Mouse (Mus musculus) spleen, adult 2 months (tissue): ENCODE measurements around the gene Tcte2. TPM values are rescaled to one million over a fixed set of nuclear protein-coding genes. Genes with fewer than 3 reads are reported as not detected.

ENCODE experiments used
- DNase-seq, 2 experiments: peaks; one replicate each; pipeline versions ENCODE4 v3.0.0 to v3.0.0-alpha.2; 2012 to 2021; ENCODE audit warnings: low spot score in 2 of 2, low read depth in 1 of 2
- H3K27ac ChIP-seq: fragments of 200-500 bp; 2 replicates; pipeline ENCODE4 v1.5.1; 2012; ENCODE audit warnings: low read length, inconsistent platforms; ENCODE audit not compliant: insufficient read depth
- H3K27me3 ChIP-seq: fragments of 200-500 bp; 2 replicates; pipeline ENCODE4 v1.6.1; 2012; ENCODE audit warnings: mild to moderate bottlenecking, moderate library complexity, low read length, inconsistent platforms; ENCODE audit not compliant: control insufficient read depth, insufficient read depth
- H3K36me3 ChIP-seq: fragments of 200-500 bp; 2 replicates; pipeline ENCODE4 v1.6.1; 2012; ENCODE audit warnings: mild to moderate bottlenecking, low read length, inconsistent platforms; ENCODE audit not compliant: control insufficient read depth, insufficient read depth
- H3K4me1 ChIP-seq: fragments of 200-500 bp; 2 replicates; pipeline ENCODE4 v1.6.1; 2011; ENCODE audit warnings: inconsistent platforms; ENCODE audit not compliant: control insufficient read depth, insufficient read depth, insufficient read length
- H3K4me3 ChIP-seq: fragments of 200-500 bp; 2 replicates; pipeline ENCODE4 v1.5.1; 2011; ENCODE audit warnings: mild to moderate bottlenecking, inconsistent platforms; ENCODE audit not compliant: insufficient read depth, insufficient read length; ENCODE audit errors: extremely low read depth
- CTCF ChIP-seq: fragments of 200-500 bp; IDR thresholded peaks from 2 replicates; pipeline ENCODE4 v1.5.1; 2011; ENCODE audit warnings: mild to moderate bottlenecking, inconsistent platforms; ENCODE audit not compliant: insufficient read depth, insufficient read length, insufficient replicate concordance; ENCODE audit errors: extremely low read depth
- POLR2A ChIP-seq: fragments of 200-500 bp; IDR thresholded peaks from 2 replicates; pipeline ENCODE4 v1.6.1; 2011; ENCODE audit warnings: low read depth, low read length, inconsistent platforms
- WGBS: fragments of 180-500 bp; shearing (Covaris S2); methylation state at CpG from one replicate; pipeline ENCODE4 v1.1.7; 2018; 5-methylcytosine and 5-hydroxymethylcytosine counted together
- polyA plus RNA-seq: library from polyadenylated mRNA; depleted of rRNA; stranded (reverse); fragments of >200 nt; gene quantifications from 2 replicates; pipeline ENCODE4 v1.2.3, GENCODE M21; 2012

Gene Tcte2
- polyA plus RNA-seq, 1 experiment: 0.36 TPM

- Histone ChIP-seq H3K27me3 (no peaks in the 10 kb centered on the region), H3K36me3 (no peaks in the 10 kb centered on the region), H3K4me1 (peaks cover 16% of the 10 kb centered on the region; the same call in 1 of the 2 replicates), H3K27ac (no peak overlapping the region), H3K4me3 (no peak overlapping the region)
- DNase-seq: no peak
- TF ChIP-seq CTCF (no peak), POLR2A (no peak)
- WGBS: 82% methylated on average over 4 of the region's 4 CpGs
Observed at GRCm38 (mm10) chr17:13687086-13687485, 74.5 kb downstream of the Tcte2 start.

DNA sequence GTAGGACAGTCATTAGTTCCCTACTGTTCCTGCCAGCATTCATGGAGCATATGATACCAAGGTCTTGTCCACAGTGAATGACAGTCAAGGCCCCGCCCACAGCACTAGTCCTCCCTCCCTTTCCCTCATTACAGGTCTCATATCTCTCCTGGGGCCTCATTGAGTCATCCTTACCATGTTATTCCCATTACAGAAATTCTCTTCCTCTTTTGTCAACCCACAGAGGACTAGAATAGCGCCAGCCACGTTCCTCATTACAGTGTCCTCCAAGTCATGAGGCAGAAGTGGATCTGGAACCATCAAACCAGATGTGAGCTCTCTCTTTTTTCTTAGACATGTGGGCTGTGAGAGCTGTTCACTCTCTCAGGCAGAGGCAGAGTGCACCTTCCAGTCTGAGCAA, 76.0 kb downstream of the Tcte2 start:
- Histone ChIP-seq H3K27ac (no peak overlapping the region), H3K4me3 (no peak overlapping the region), H3K4me1 (peaks cover 19% of the 10 kb centered on the region; the same call in 1 of the 2 replicates), H3K36me3 (no peaks in the 10 kb centered on the region), H3K27me3 (no peaks in the 10 kb centered on the region)
- TF ChIP-seq POLR2A (no peak), CTCF (no peak)
- no peak for DNase-seq
- 57% methylated on average over 3 of the region's 3 CpGs for WGBS

GRCm38 (mm10) chr17:13684256-13684655, 77.4 kb downstream of the Tcte2 start:
- H3K4me3 ChIP-seq: no peak overlapping the region
- H3K27ac ChIP-seq: 0 out of 2 replicates have a peak overlapping the region, but pooled peaks have one; percentile 51
- no peak for DNase-seq
- H3K4me1 ChIP-seq: peaks cover 19% of the 10 kb centered on the region; the same call in 1 of the 2 replicates
- WGBS: 60% methylated on average over 7 of the region's 7 CpGs
- H3K27me3 ChIP-seq: no peaks in the 10 kb centered on the region
- TF ChIP-seq POLR2A: no peak
- no peaks in the 10 kb centered on the region for H3K36me3 ChIP-seq

DNA sequence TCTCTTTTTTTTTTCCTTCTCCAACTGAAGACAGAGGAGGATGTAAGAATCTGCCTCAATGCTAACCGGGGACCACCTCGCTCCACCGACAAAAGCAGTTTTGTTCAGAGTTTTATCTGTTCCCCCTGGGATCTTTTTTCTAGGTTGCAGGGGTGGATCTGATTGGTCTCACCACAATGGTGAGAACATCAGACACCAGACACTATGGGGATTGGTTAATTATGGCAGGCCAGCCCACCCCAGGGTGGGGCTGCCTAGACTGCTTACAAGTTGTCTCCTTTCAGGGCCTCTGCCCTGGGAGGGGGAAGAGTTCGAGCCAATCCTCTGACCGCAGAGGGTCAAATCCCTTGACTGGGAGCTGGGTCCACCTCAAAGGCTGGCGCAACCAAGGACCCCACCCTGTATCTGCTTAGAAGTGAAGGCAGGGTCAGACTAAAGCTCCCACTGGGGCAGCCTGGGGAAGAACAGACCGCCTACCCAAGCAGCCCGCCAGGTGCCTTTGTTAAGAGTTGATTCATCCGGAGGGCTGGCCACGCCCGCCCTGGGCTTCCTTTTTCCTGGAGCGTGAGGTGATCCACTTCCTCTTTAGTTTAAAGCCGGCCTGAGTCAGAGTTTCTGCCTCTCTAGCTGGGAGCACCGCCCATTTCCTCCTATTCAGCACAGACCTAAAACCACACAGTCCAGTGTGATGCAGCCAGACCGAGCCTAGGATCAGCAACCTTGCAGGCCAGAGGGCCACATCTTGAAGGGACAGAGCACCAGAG, 78.0 kb downstream of the Tcte2 start:
- Histone ChIP-seq H3K27me3 (no peaks in the 10 kb centered on the region), H3K27ac (peak overlapping the region; percentile 95), H3K36me3 (no peaks in the 10 kb centered on the region), H3K4me3 (peak overlapping the region; percentile 37), H3K4me1 (peaks cover 19% of the 10 kb centered on the region; the same call in 1 of the 2 replicates)
- DNase-seq: peak; percentile 74 to 78
- no peak for TF ChIP-seq CTCF
- TF ChIP-seq POLR2A: 0 out of 2 replicates have a peak, but pooled peaks have one; percentile 1
- WGBS: 5% methylated on average over 15 of the region's 15 CpGs

DNA sequence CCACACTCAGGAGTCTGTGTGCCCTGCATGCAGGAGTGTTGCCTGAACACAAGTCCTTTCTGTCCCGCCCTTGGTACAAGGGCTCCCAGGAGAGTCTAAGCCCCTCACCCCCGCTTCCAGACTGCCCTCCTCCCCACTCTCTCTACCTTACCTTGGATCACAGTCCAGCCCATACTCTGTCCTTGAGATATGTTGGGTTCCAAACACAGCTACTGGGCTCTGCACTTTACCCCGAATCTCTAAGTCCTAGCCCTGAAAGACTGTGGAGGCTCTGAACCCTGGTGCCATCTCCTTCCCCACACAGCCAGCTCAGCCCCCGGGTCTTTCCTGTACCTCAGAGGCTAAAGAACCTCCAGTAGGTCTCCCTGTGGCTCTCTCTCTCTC, 78.6 kb downstream of the Tcte2 start:
- Histone ChIP-seq H3K4me1 (peaks cover 19% of the 10 kb centered on the region; the same call in 1 of the 2 replicates), H3K4me3 (peak overlapping the region; percentile 37; the same call in 1 of the 2 replicates), H3K27ac (peak overlapping the region; percentile 95), H3K36me3 (no peaks in the 10 kb centered on the region), H3K27me3 (no peaks in the 10 kb centered on the region)
- WGBS: 9% methylated on average over 4 of the region's 4 CpGs
- no peak for TF ChIP-seq POLR2A
- no peak for TF ChIP-seq CTCF
- no peak for DNase-seq

DNA sequence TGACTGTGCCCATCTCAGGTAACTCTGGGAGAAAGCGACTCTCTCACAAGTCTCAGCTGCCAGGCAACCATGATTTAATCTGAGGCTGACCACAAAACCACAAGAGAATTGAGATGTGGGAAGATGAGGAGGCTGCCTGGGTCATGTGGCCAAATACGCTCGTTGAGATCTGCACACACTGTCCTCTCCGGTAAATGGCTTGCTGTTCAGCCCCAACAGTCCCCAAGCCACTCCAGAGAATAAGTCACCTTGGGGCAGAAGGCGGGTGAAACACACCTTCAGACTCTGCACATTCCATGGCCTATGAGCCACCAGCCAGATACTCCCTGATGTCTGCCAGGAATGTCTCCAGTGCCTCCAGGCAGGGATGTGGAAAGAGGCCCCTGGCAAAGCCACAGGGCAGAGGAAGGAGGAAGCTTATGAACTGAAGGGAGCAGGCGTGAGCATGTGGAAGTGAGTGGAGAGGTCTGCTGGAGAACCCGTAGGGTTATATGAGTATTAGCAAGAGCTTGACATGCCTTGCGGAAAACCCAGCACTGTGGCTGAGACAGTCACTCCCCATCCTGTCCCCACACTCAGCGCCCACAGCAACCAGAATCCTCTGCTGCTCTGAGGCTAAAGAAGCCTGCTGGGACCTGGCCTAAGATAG, 79.1 kb downstream of the Tcte2 start:
- peaks cover 19% of the 10 kb centered on the region; the same call in 1 of the 2 replicates for H3K4me1 ChIP-seq
- H3K4me3 ChIP-seq: peak overlapping the region; percentile 37; the same call in 1 of the 2 replicates
- TF ChIP-seq CTCF (no peak), POLR2A (no peak)
- 7% methylated on average over 9 of the region's 9 CpGs for WGBS
- peak overlapping the region; percentile 95 for H3K27ac ChIP-seq
- no peaks in the 10 kb centered on the region for H3K36me3 ChIP-seq
- H3K27me3 ChIP-seq: no peaks in the 10 kb centered on the region
- DNase-seq: peak in 1 of 2 experiments; percentile 8
